Mouse (Mus musculus): ENCODE data around the gene Azin2. TPM values are rescaled to one million over a fixed set of nuclear protein-coding genes. Genes with fewer than 3 reads are reported as not detected.

The Azin2 gene
- polyA plus RNA-seq, 1 experiment from 2014 or later, result 14.4 TPM

DNA sequence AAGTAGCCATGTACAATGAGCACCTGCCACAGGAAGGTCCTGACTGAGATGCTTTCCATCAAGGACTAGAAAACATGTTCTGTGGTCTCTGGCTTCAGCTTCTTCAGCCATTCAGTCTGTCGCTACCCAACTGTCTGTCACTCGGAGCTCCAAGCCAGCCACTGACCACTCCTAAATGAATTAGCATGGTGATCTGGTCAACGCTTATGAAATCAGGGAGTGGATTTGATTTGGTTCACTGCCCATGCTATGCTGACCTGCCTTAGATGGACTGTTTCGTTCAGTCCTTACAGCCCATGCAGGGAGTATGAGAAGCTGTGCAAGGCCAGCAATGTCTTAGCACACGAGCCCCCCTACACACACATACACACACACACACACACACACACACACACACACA is 8.4 kb downstream of the Azin2 start:
- Histone ChIP-seq H3K9me3 (no peaks in the 10 kb centered on the region), H3K4me2 (replicated peaks) (no peak overlapping the region), H3K27ac (no peak overlapping the region), H3K9ac (no peak overlapping the region), H3K27me3 (replicated peaks) (no peaks in the 10 kb centered on the region), H3K36me3 (no peaks in the 10 kb centered on the region), H3K4me1 (0 out of 2 replicates have a peak, but pooled peaks cover 3% of the 10 kb centered on the region), H3K4me3 (no peak overlapping the region)
- WGBS, result 93% methylated on average over 5 of the region's 5 CpGs
- no peak for ATAC-seq (ENCODE audit: low FRiP score, low read depth)

DNA sequence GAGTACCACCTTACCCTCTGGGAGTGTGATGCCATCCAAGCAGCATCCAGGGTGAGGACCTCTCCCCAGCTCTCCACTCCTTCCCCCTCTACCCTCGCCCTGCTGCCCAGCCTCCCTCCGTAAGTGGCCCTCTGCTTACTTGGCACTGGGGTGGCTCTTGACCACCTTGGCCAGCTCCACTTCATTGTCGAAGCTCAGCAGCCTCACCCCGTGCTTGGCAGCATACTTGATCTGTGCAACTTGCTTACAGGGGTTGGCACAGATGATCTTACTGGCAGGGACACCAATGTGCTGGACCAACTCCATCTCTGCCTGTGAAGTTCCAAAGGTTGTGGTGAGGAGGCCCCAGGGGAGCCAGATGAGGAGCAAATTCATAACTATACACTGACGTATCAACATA is 11.8 kb downstream of the Azin2 start:
- Histone ChIP-seq H3K4me1 (peaks cover 6% of the 10 kb centered on the region; the same call in 1 of the 2 replicates), H3K9ac (no peak overlapping the region), H3K4me3 (no peak overlapping the region), H3K9me3 (no peaks in the 10 kb centered on the region), H3K4me2 (replicated peaks) (no peak overlapping the region), H3K27ac (no peak overlapping the region), H3K36me3 (no peaks in the 10 kb centered on the region), H3K27me3 (replicated peaks) (no peaks in the 10 kb centered on the region)
- ATAC-seq (ENCODE audit: low FRiP score, low read depth), result no peak
- WGBS, result 89% methylated on average over 5 of the region's 5 CpGs

DNA sequence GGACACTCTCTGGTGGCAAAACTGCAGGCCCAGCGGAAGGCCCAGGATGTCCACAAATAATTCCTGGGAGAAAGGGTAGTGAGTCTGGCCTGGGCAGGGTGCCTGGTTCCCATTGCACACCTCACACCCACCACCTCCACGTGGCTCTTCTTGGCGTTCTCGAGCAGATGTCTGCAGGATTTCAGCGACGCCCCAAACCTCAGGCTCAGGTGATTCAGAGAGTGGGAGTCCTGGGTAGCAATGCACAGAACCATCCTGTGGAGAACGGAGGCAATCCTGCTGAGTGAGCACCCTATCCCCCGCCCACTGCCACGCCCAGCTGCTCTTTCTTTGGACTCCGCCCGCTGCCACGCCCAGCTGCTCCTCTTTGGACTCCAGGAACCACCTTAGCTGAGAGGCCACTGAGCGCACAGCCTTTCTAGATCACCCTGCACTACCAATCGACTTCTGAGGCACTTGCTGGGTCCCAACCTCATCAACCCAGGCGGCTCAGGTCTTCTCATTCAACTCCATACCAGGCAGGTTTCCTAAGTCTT is 12.7 kb downstream of the Azin2 start:
- Histone ChIP-seq H3K9ac (no peak overlapping the region), H3K27ac (no peak overlapping the region), H3K4me3 (no peak overlapping the region), H3K9me3 (no peaks in the 10 kb centered on the region), H3K4me2 (replicated peaks) (no peak overlapping the region), H3K4me1 (peaks cover 3% of the 10 kb centered on the region; the same call in 1 of the 2 replicates), H3K36me3 (no peaks in the 10 kb centered on the region), H3K27me3 (replicated peaks) (no peaks in the 10 kb centered on the region)
- ATAC-seq (ENCODE audit: low FRiP score, low read depth), result no peak
- WGBS, result 42% methylated on average over 15 of the region's 15 CpGs

DNA sequence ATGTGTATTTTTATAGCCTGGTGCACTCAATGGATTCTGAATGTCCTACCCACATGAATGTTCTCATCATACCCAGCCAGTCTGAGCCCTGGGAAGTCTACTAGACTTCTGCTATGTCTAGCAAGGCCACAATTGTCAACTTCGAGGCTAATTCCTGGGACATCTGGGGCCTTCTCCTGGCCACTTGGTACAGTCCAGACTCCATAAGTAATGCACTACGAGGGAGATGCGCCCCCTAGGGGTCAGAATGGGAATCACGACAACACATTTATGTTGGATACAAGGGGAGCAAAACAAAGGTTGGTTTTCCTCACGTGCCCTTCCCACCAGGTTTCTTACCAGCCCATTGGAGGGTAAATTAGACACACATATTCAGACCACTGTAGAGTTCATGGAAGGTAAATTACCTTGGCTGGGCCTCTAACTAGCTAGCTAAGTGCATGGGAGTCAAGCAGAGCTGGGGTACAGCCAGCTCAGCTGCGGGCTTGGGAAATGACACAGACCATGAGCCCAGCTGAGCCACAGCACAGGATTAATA is 14.0 kb downstream of the Azin2 start:
- H3K9me3 ChIP-seq, result no peaks in the 10 kb centered on the region
- no peak overlapping the region for H3K4me2 ChIP-seq (replicated peaks)
- no peak for ATAC-seq (ENCODE audit: low FRiP score, low read depth)
- no peaks in the 10 kb centered on the region for H3K36me3 ChIP-seq
- H3K4me1 ChIP-seq, result peaks cover 3% of the 10 kb centered on the region; the same call in 1 of the 2 replicates
- H3K4me3 ChIP-seq, result no peak overlapping the region
- WGBS, result 30% methylated on average over 6 of the region's 6 CpGs
- H3K27ac ChIP-seq, result no peak overlapping the region
- H3K9ac ChIP-seq, result no peak overlapping the region
- H3K27me3 ChIP-seq (replicated peaks), result no peaks in the 10 kb centered on the region

DNA sequence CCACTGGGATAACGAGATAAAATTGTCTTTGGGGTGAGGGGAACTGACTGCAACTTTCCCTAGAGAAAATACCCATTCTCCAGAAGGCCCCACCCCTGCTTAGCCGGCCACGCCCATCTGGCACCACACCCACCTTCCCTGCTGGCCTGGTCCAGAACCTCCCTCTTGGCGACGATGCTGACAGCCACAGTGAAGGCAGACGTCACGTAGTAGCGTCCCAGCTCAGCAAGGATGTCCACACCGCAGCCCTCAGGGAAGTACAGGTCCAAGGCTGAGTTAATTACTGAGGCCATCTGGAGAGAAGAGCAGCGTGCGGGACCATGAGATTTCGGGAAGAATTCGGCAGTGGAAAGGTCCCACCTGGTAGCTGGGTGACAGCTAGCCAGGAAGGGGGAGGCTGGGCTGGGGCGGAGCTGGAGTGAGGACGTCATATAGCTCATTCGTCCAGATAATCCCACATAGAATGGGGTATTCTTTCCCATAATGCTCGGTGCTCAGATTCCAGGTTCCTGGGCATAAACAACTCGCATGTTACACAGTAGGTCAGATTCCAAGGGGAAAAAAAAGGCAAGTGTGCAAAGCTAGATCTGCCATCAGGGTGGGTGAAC is 14.8 kb downstream of the Azin2 start:
- no peaks in the 10 kb centered on the region for H3K9me3 ChIP-seq
- H3K4me3 ChIP-seq, result no peak overlapping the region; the same call in 1 of the 2 replicates
- H3K4me2 ChIP-seq (replicated peaks), result peak overlapping the region; percentile 27
- no peak for ATAC-seq (ENCODE audit: low FRiP score, low read depth)
- H3K9ac ChIP-seq, result no peak overlapping the region
- no peaks in the 10 kb centered on the region for H3K27me3 ChIP-seq (replicated peaks)
- 19% methylated on average over 18 of the region's 18 CpGs for WGBS
- peaks cover 3% of the 10 kb centered on the region; the same call in 1 of the 2 replicates for H3K4me1 ChIP-seq
- no peaks in the 10 kb centered on the region for H3K36me3 ChIP-seq
- H3K27ac ChIP-seq, result no peak overlapping the region

DNA sequence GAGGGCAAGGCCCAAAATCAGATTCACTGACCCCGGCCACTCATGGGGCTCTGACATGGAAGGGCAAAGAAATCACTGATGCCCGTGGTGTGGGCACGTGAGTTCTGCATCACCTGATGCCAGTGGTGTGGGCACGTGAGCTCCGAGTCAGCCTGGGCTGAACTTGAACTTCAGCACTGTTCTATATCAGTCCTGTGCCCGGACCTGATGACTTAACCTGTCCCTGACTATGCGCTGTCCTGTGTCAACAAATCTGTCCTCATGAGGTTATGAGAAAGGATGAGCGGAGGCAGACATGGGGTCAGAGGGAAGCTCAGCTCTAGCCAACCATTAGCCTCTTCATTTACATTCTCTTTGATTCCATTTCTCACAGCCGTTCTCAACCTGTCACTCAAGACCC is 15.5 kb downstream of the Azin2 start:
- Histone ChIP-seq H3K36me3 (no peaks in the 10 kb centered on the region), H3K9ac (no peak overlapping the region), H3K4me2 (replicated peaks) (no peak overlapping the region), H3K27me3 (replicated peaks) (no peaks in the 10 kb centered on the region), H3K4me3 (no peak overlapping the region), H3K27ac (no peak overlapping the region), H3K4me1 (peaks cover 3% of the 10 kb centered on the region; the same call in 1 of the 2 replicates), H3K9me3 (no peaks in the 10 kb centered on the region; the same call in 1 of the 2 replicates)
- ATAC-seq (ENCODE audit: low FRiP score, low read depth), result no peak
- 82% methylated on average over 9 of the region's 9 CpGs for WGBS

DNA sequence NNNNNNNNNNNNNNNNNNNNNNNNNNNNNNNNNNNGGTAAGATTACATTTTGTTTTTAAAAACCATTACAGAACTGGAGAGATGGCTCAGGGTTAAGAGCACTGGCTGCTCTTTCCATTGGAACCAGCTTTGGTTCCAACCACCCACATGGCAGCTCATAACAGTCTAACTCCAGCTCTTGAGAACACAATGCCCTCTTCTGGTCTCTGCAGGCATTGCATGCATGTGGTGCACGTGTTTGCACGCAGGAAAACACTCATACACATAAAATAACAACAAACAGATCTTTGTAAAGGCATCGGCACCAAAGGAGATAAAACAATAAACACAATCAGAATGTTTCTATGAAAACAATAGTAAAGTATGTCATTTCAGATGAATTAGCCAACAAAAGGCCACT is 19.9 kb downstream of the Azin2 start:
- ATAC-seq (ENCODE audit: low FRiP score, low read depth), result no peak
- Histone ChIP-seq H3K27me3 (replicated peaks) (no peaks in the 10 kb centered on the region), H3K36me3 (no peaks in the 10 kb centered on the region), H3K4me1 (peaks cover under 1% of the 10 kb centered on the region; the same call in 1 of the 2 replicates), H3K9me3 (no peaks in the 10 kb centered on the region; the same call in 1 of the 2 replicates), H3K4me3 (no peak overlapping the region), H3K4me2 (replicated peaks) (no peak overlapping the region), H3K27ac (no peak overlapping the region), H3K9ac (no peak overlapping the region)
- WGBS, result 47% methylated on average over 3 of the region's 3 CpGs

DNA sequence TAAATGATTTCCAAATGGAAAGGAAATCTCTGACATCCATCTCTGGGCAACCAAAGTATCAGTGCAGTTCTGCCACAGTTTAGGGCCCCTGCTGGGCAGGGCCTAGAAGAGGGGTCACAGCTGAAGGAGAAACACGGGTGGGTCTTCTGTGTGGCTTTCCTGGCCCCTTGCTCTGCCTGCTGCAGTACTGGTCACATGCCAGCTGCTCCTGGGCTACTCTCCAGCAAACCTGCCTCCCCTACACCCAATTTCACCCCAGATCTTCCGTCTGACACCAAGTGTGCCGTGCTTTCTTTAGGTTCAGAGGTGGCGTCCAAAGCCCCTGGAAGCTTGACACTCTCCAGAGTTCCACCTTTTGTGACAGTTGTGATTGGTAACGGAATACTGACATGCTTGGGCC is 26.6 kb downstream of the Azin2 start:
- H3K9me3 ChIP-seq, result no peaks in the 10 kb centered on the region
- no peak overlapping the region for H3K4me2 ChIP-seq (replicated peaks)
- H3K27ac ChIP-seq, result no peak overlapping the region
- H3K36me3 ChIP-seq, result no peaks in the 10 kb centered on the region
- no peak overlapping the region for H3K9ac ChIP-seq
- no peaks in the 10 kb centered on the region for H3K27me3 ChIP-seq (replicated peaks)
- H3K4me3 ChIP-seq, result no peak overlapping the region
- H3K4me1 ChIP-seq, result no peaks in the 10 kb centered on the region
- WGBS, result 68% methylated on average over 5 of the region's 5 CpGs
- ATAC-seq (ENCODE audit: low FRiP score, low read depth), result no peak

DNA sequence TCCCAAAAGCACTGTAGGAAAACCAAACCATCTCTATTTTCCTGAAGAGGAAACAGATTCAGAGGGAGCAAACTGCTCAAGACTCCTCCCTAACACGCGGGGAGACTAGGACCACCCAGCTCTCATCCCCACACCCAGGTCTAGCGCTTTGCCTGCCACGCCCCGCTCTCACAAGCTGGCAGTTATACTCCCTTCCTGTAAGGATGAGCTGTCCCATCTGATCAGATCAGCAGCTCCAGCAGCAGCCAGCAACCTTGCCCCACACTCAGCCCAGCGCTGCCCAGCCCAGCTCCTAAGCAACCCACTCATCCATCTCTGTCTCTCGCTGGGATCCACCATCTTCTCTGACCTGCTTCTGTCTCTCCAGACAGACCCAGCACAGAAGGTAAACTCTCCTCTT is 29.5 kb downstream of the Azin2 start:
- Histone ChIP-seq H3K4me3 (no peak overlapping the region), H3K4me1 (no peaks in the 10 kb centered on the region), H3K27ac (no peak overlapping the region), H3K9ac (no peak overlapping the region), H3K27me3 (replicated peaks) (no peaks in the 10 kb centered on the region), H3K4me2 (replicated peaks) (no peak overlapping the region), H3K9me3 (no peaks in the 10 kb centered on the region), H3K36me3 (no peaks in the 10 kb centered on the region)
- 77% methylated on average over 7 of the region's 7 CpGs for WGBS
- no peak for ATAC-seq (ENCODE audit: low FRiP score, low read depth)

DNA sequence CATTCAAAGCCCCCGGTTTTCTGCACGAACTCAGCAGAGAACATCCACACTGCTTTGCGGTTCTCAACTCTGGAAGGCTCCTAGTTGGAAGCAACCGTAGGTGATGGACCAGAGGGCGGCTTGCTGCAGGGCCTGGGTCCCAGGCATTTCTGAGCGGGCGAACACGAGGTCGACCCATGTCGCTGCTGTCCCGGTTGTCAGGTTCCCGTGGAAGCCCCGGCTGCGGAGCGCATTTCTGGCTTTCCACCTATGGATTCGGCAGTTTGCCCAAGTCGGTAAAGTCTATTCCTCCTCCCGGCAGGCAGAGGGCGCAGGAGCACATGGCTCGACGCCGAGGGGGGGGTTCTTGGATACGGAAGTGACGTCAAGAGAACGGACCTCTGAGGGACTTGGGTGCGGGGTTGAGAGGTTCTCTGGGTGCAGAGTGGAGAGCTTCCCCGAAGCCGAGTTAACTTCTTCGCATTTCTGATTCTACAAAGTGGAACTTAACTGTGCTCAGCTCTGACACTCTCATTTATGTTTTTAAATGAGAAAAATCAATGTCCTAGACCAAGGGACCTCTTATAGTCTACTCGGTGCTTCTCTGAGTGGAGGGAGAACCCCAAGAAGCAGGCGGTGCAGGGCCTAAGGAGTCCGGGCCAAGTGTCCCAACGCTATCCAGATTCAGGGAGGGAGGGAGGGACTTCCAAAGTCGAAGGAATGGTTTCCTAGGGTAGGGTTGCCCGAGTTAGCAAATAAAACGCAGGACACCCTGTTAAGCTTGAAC is 37.2 kb downstream of the Azin2 start:
- Histone ChIP-seq H3K4me3 (peak overlapping the region; percentile 35), H3K4me1 (peaks cover 3% of the 10 kb centered on the region), H3K4me2 (replicated peaks) (peak overlapping the region; percentile 75), H3K36me3 (no peaks in the 10 kb centered on the region), H3K27me3 (replicated peaks) (peaks cover 18% of the 10 kb centered on the region; the same call in 1 of the 2 replicates), H3K9me3 (no peaks in the 10 kb centered on the region), H3K9ac (peak overlapping the region; percentile 48; the same call in 1 of the 2 replicates), H3K27ac (0 out of 2 replicates have a peak overlapping the region, but pooled peaks have one; percentile 53)
- peak; percentile 83 for ATAC-seq (ENCODE audit: low FRiP score, low read depth)
- WGBS, result 14% methylated on average over 36 of the region's 36 CpGs

DNA sequence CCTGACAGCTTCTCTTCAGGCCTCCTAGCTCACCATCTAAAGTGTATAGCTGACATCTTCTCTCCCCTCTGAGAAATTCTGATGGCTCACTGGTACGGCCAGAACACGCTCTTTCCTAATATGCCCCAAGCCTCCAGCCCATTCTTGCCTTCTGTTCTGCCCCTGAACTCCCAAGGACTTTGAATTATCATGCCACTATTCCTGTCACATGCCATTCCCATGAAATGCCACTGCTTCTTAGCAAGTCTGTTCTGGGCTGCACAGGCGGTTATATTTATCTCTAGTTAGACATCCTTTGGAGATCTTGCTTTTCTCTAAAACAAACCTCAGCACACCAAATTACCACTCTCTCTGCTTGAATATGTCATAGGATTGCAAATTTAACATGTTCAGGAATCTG is 38.6 kb downstream of the Azin2 start:
- H3K4me2 ChIP-seq (replicated peaks), result no peak overlapping the region
- no peak for ATAC-seq (ENCODE audit: low FRiP score, low read depth)
- peaks cover 3% of the 10 kb centered on the region for H3K4me1 ChIP-seq
- H3K9ac ChIP-seq, result no peak overlapping the region
- H3K27me3 ChIP-seq (replicated peaks), result peaks cover 18% of the 10 kb centered on the region; the same call in 1 of the 2 replicates
- H3K36me3 ChIP-seq, result no peaks in the 10 kb centered on the region
- no peaks in the 10 kb centered on the region for H3K9me3 ChIP-seq
- no peak overlapping the region for H3K4me3 ChIP-seq
- no peak overlapping the region for H3K27ac ChIP-seq
- 95% methylated on average over 3 of the region's 3 CpGs for WGBS

DNA sequence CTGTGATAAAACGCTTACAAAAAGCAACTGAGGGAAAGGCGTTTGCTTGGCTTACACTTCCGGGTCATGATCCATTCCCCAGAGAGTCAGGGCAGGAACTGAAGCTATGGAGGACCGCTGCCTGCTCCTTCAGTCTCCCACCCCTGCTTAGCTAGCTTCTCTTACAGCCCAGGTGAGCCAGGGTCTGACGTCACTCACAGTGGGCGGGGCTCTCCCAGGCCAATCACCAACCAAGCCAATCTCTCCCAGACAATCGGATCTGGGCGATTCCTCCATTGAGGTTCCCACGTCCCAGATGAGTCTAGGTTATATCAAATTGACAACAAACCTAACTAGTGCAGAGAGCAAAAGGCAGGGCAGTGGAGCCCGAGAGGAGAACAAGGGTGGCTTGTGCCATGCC is 43.1 kb downstream of the Azin2 start:
- no peak overlapping the region for H3K4me3 ChIP-seq
- no peaks in the 10 kb centered on the region for H3K9me3 ChIP-seq
- no peaks in the 10 kb centered on the region for H3K36me3 ChIP-seq
- H3K9ac ChIP-seq, result no peak overlapping the region
- 26% methylated on average over 10 of the region's 10 CpGs for WGBS
- H3K27me3 ChIP-seq (replicated peaks), result peaks cover 9% of the 10 kb centered on the region; the same call in 1 of the 2 replicates
- H3K27ac ChIP-seq, result no peak overlapping the region
- no peak for ATAC-seq (ENCODE audit: low FRiP score, low read depth)
- peaks cover 4% of the 10 kb centered on the region; the same call in 1 of the 2 replicates for H3K4me1 ChIP-seq
- H3K4me2 ChIP-seq (replicated peaks), result no peak overlapping the region
